In genomic region chrX:7318551-7319025, GRCm38 (mm10) we compare ENCODE assay signal across 8 mouse cellular contexts. TPM values are rescaled to one million over a fixed set of nuclear protein-coding genes. Genes with fewer than 3 reads are reported as not detected.
DNase-seq lines count a peak whose midpoint lies in the region; ATAC-seq and TF ChIP-seq lines count a peak whose summit lies in the region.

No protein-coding gene starts in this region.

- ATAC-seq in heart, embryonic 11.5 days (replicated peaks; ENCODE audit: insufficient number of reproducible peaks, low FRiP score, low TSS enrichment) = peak; percentile 55
- no peak for ATAC-seq in G1E (ENCODE audit: extremely low read depth, insufficient number of reproducible peaks, low FRiP score, poor library complexity, severe bottlenecking)
- peak; percentile 73 for ATAC-seq in forebrain, embryonic 11.5 days (replicated peaks; ENCODE audit: low FRiP score)
- peak; percentile 82 for ATAC-seq in kidney, embryonic 14.5 days (ENCODE audit: low FRiP score, low TSS enrichment)
- peak; percentile 30 for ATAC-seq in megakaryocyte, adult 5-6 weeks (ENCODE audit: poor library complexity, severe bottlenecking)

- H3K9ac ChIP-seq in heart, embryonic 11.5 days (ENCODE audit: low read depth, low read length) = peak overlapping the region; percentile 82
- H3K9ac ChIP-seq in forebrain, embryonic 11.5 days (ENCODE audit: low read length) = peak overlapping the region; percentile 70
- H3K9ac ChIP-seq in kidney, embryonic 14.5 days (ENCODE audit: low read depth, low read length) = peak overlapping the region; percentile 76

- H3K27me3 ChIP-seq in heart, embryonic 11.5 days (ENCODE audit: control insufficient read depth, insufficient read depth, low read length) = no peaks in the 10 kb centered on the region
- H3K27me3 ChIP-seq in G1E (ENCODE audit: insufficient read depth, low read length) = no peaks in the 10 kb centered on the region
- no peaks in the 10 kb centered on the region for H3K27me3 ChIP-seq in forebrain, embryonic 11.5 days (ENCODE audit: control insufficient read depth, insufficient read depth, low read length)
- no peaks in the 10 kb centered on the region for H3K27me3 ChIP-seq in kidney, embryonic 14.5 days (ENCODE audit: control insufficient read depth, insufficient read depth, low read length)

- H3K4me3 ChIP-seq in heart, embryonic 11.5 days (ENCODE audit: low read depth, low read length) = peak overlapping the region; percentile 64
- H3K4me3 ChIP-seq in G1E (ENCODE audit: low read depth, low read length) = peak overlapping the region; percentile 80
- peak overlapping the region; percentile 52 for H3K4me3 ChIP-seq in forebrain, embryonic 11.5 days (ENCODE audit: low read depth, low read length)
- peak overlapping the region; percentile 58 for H3K4me3 ChIP-seq in kidney, embryonic 14.5 days (ENCODE audit: low read length)

- no peaks in the 10 kb centered on the region for H3K9me3 ChIP-seq in heart, embryonic 11.5 days (replicated peaks; ENCODE audit: control insufficient read depth, low read length)
- H3K9me3 ChIP-seq in G1E (replicated peaks) = no peaks in the 10 kb centered on the region
- H3K9me3 ChIP-seq in forebrain, embryonic 11.5 days (ENCODE audit: control insufficient read depth, low read length) = no peaks in the 10 kb centered on the region
- no peaks in the 10 kb centered on the region for H3K9me3 ChIP-seq in kidney, embryonic 14.5 days (ENCODE audit: control insufficient read depth, low read length)

- no peaks in the 10 kb centered on the region for H3K36me3 ChIP-seq in heart, embryonic 11.5 days (ENCODE audit: control insufficient read depth, insufficient read depth, low read length)
- peaks cover 11% of the 10 kb centered on the region for H3K36me3 ChIP-seq in G1E (replicated peaks)
- no peaks in the 10 kb centered on the region for H3K36me3 ChIP-seq in forebrain, embryonic 11.5 days (ENCODE audit: control insufficient read depth, insufficient read depth, low read length)
- H3K36me3 ChIP-seq in kidney, embryonic 14.5 days (ENCODE audit: control insufficient read depth, insufficient read depth, low read length) = no peaks in the 10 kb centered on the region

- TF ChIP-seq CTCF in G1E (IDR thresholded peaks at IDR 0.05; ENCODE audit: low read depth, low read length) = no peak

- no peaks in the 10 kb centered on the region; the same call in 1 of the 2 replicates for H3K4me1 ChIP-seq in heart, embryonic 11.5 days (ENCODE audit: control insufficient read depth, insufficient read depth, low read length)
- peaks cover 8% of the 10 kb centered on the region; the same call in 1 of the 2 replicates for H3K4me1 ChIP-seq in G1E (ENCODE audit: insufficient read depth, low read depth, low read length)
- H3K4me1 ChIP-seq in forebrain, embryonic 11.5 days (replicated peaks; ENCODE audit: control insufficient read depth, insufficient read depth, low read length) = no peaks in the 10 kb centered on the region; the same call in 1 of the 2 replicates
- no peaks in the 10 kb centered on the region for H3K4me1 ChIP-seq in kidney, embryonic 14.5 days (ENCODE audit: control insufficient read depth, insufficient read depth, low read length)

- H3K27ac ChIP-seq in heart, embryonic 11.5 days (ENCODE audit: low read depth, low read length) = peak overlapping the region; percentile 86
- H3K27ac ChIP-seq in forebrain, embryonic 11.5 days (ENCODE audit: low read depth, low read length) = peak overlapping the region; percentile 76
- peak overlapping the region; percentile 77 for H3K27ac ChIP-seq in kidney, embryonic 14.5 days (ENCODE audit: low read depth, low read length)

- 20% methylated on average over 34 of the region's 37 CpGs for WGBS in heart, embryonic 11.5 days (ENCODE audit: insufficient replicate concordance)
- 23% methylated on average over 37 of the region's 37 CpGs for WGBS in forebrain, embryonic 11.5 days
- 25% methylated on average over 34 of the region's 37 CpGs for WGBS in kidney, embryonic 14.5 days

- DNase-seq in heart, postnatal 4 days = no peak
- peak; percentile 22 for DNase-seq in G1E (ENCODE audit: low spot score)
- DNase-seq in forebrain, embryonic 11.5 days (ENCODE audit: low spot score) = peak; percentile 70
- no peak for DNase-seq in thymus, postnatal 0 days (ENCODE audit: low spot score)
- no peak for DNase-seq in cerebellum, postnatal 10 days

- peak overlapping the region; percentile 58 for H3K4me2 ChIP-seq in heart, embryonic 11.5 days
- peak overlapping the region; percentile 53 for H3K4me2 ChIP-seq in forebrain, embryonic 11.5 days (ENCODE audit: low read depth, low read length, severe bottlenecking)
- peak overlapping the region; percentile 52 for H3K4me2 ChIP-seq in kidney, embryonic 14.5 days (replicated peaks; ENCODE audit: low read depth, low read length)

RNA-seq across cellular contexts. Expression of gene Clcn5, which starts 0.6 kb away (rescaled TPM):
- 24.9 and 35.1 TPM in 2 replicates for polyA plus RNA-seq in heart, embryonic 11.5 days (2014; fragmentation: Nextera tagmentation; extraction: Ambion mirVana)
- total RNA-seq in heart, postnatal 4 days (2021) = 10 to 100 TPM; 26.3 to 27.3 TPM
- total RNA-seq in G1E (2014; fragmentation: Nextera tagmentation) (27.7 and 35.3 TPM in 2 replicates), G1E (2017) (23.9 and 29.6 TPM in 2 replicates)
- polyA plus RNA-seq in G1E (2012) = 5.5 and 7.0 TPM in 2 replicates
- polyA plus RNA-seq in forebrain, embryonic 11.5 days (2014; fragmentation: Nextera tagmentation; extraction: Ambion mirVana) = 14.4 and 16.5 TPM in 2 replicates
- polyA plus RNA-seq in kidney, embryonic 14.5 days (2014; fragmentation: Nextera tagmentation; extraction: Ambion mirVana) = 8.8 and 17.9 TPM in 2 replicates
- 13.6 and 13.8 TPM in 2 replicates for total RNA-seq in megakaryocyte, adult 5-6 weeks (2015)
- total RNA-seq in megakaryocyte, adult 5-6 weeks (2017) = 12.1 and 13.6 TPM in 2 replicates
- 3.0 and 3.5 TPM in 2 replicates for polyA plus RNA-seq in thymus, postnatal 0 days (2015; fragmentation: Nextera tagmentation; extraction: Ambion mirVana)

RNA-seq across cellular contexts. Expression of gene Usp27x, which starts 57.0 kb away (rescaled TPM):
- 0.33 and 0.48 TPM in 2 replicates for polyA plus RNA-seq in heart, embryonic 11.5 days (2014; fragmentation: Nextera tagmentation; extraction: Ambion mirVana)
- total RNA-seq in heart, postnatal 4 days (2021) = 1 to 10 TPM; 1.5 TPM
- 0.15 and 0.75 TPM in 2 replicates for total RNA-seq in G1E (2014; fragmentation: Nextera tagmentation)
- total RNA-seq in G1E (2017) = 0.55 and 0.81 TPM in 2 replicates
- 0.10 and 0.17 TPM in 2 replicates for polyA plus RNA-seq in G1E (2012)
- 0.52 and 0.57 TPM in 2 replicates for polyA plus RNA-seq in forebrain, embryonic 11.5 days (2014; fragmentation: Nextera tagmentation; extraction: Ambion mirVana)
- 0.41 and 0.61 TPM in 2 replicates for polyA plus RNA-seq in kidney, embryonic 14.5 days (2014; fragmentation: Nextera tagmentation; extraction: Ambion mirVana)
- total RNA-seq in megakaryocyte, adult 5-6 weeks (2015) = 0.09 and 0.48 TPM in 2 replicates
- total RNA-seq in megakaryocyte, adult 5-6 weeks (2017) = 0.11 and 0.53 TPM in 2 replicates
- 0.21 and 0.31 TPM in 2 replicates for polyA plus RNA-seq in thymus, postnatal 0 days (2015; fragmentation: Nextera tagmentation; extraction: Ambion mirVana)

Comparison
In these comparisons a context has a peak if more than half of its experiments do, and no peak if none do; other contexts are left out.
1. DNase-seq: peak in G1E (single experiment) and forebrain, embryonic 11.5 days (single experiment); none in heart, postnatal 4 days (single experiment), thymus, postnatal 0 days (single experiment) and cerebellum, postnatal 10 days (0 of 2).
2. Peak in every context shown above with its lines, with median percentiles within 50 percentile points of each other: H3K27ac ChIP-seq, H3K4me2 ChIP-seq, H3K4me3 ChIP-seq and H3K9ac ChIP-seq.